Mouse (Mus musculus): ENCODE results near the gene Zmiz1.

DNA sequence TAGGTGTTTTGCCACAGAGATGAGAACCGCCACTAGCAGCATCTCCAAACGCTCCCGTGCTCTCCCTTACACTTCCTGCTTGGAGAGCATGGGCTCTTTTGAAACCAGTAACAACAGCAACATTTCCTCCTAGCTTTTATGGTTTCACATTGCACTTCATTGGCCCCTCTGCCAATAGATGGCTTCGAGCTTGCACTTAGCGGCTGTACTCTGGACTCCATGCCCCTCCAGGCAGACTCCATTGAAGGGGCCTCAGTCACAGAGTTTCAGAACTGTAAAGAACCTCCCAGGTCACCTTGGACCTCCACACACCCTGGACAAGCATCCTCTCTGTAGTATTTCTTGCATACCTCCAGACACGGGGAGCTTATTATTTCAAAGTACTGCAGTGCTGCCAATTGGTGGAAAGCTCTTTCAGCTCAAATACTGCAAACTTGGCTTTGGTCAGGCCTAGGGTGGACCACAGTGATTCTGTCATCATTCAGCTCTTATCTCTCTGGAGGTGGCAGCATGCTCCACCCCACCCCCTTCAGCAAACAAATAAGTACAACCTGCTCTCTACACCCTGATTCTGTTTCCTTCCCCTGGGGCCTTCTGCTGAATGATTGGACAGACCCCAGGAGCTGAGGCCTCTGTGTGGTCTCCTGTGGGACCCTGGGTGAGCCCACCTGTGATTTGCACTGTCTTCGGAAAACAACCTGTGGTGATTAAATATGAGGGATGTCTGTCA is 227.4 kb downstream of the Zmiz1 start:
- no peak for TF ChIP-seq GATA1 (IDR thresholded peaks at IDR 0.05; ENCODE audit: low read length)
- no peak for TF ChIP-seq TAL1 (IDR thresholded peaks at IDR 0.05; ENCODE audit: low read length)
